Mouse (Mus musculus) frontal cortex, postnatal 25 days (tissue): ENCODE data around the gene Arhgap36.

ENCODE experiments used
- DNase-seq, 2 experiments: peaks; one replicate each; pipeline ENCODE4 v3.0.0; 2022; ENCODE audit warnings: low spot score in 2 of 2

Gene Arhgap36

GRCm38 (mm10) chrX:49463442-49463970 lies at the start of gene Arhgap36:
TSS of gene Arhgap36 (plus strand) at chrX:49463945.
- no peak for DNase-seq

- no peak for DNase-seq
Measured at GRCm38 (mm10) chrX:49457781-49458180, 6.0 kb upstream of the Arhgap36 start.

- DNase-seq = no peak
Measured at GRCm38 (mm10) chrX:49470287-49471054, 6.7 kb downstream of the Arhgap36 start.

- DNase-seq = no peak
Measured at GRCm38 (mm10) chrX:49479968-49480809, 16.4 kb downstream of the Arhgap36 start.

GRCm38 (mm10) chrX:49480846-49481245 lies 17.1 kb downstream of the Arhgap36 start:
- DNase-seq = no peak

- DNase-seq = no peak
Measured at GRCm38 (mm10) chrX:49489141-49489540, 25.4 kb downstream of the Arhgap36 start.

GRCm38 (mm10) chrX:49493739-49494449 lies 30.1 kb downstream of the Arhgap36 start:
- DNase-seq = no peak
